Mouse (Mus musculus) stomach, postnatal 0 days (tissue): ENCODE data around the gene Myo18b. TPM values are rescaled to one million over a fixed set of nuclear protein-coding genes. Genes with fewer than 3 reads are reported as not detected.

ENCODE experiments used
- ATAC-seq: fragments of 200-750 bp; cut with Nextera tagmentation; 2 replicates; pipeline ENCODE4 v1.8.0; 2017; ENCODE audit not compliant: low FRiP score, low TSS enrichment
- DNase-seq: peaks from one replicate; pipeline ENCODE4 v3.0.0-alpha.2; 2016; ENCODE audit warnings: low spot score
- H3K27ac ChIP-seq: fragments of 300-500 bp; sonication (generic); replicated peaks from 2 replicates; pipeline ENCODE4 v1.5.1; 2014; ENCODE audit warnings: mild to moderate bottlenecking, control low read depth
- H3K27me3 ChIP-seq: fragments of 300-500 bp; sonication (generic); 2 replicates; pipeline ENCODE4 v1.6.1; 2014; ENCODE audit warnings: low read length; ENCODE audit not compliant: control insufficient read depth, insufficient read depth
- H3K36me3 ChIP-seq: fragments of 300-500 bp; sonication (generic); 2 replicates; pipeline ENCODE4 v1.6.1; 2014; ENCODE audit warnings: low read length, mixed read lengths; ENCODE audit not compliant: control insufficient read depth, insufficient read depth
- H3K4me1 ChIP-seq: fragments of 300-500 bp; sonication (generic); replicated peaks from 2 replicates; pipeline ENCODE4 v1.6.1; 2014; ENCODE audit warnings: antibody characterized with exemption; ENCODE audit not compliant: control insufficient read depth, insufficient read depth
- H3K4me2 ChIP-seq: fragments of 300-500 bp; sonication (generic); replicated peaks from 2 replicates; pipeline ENCODE4 v1.6.1; 2014; ENCODE audit warnings: low read depth, mild to moderate bottlenecking, control low read depth, moderate library complexity
- H3K4me3 ChIP-seq: fragments of 300-500 bp; sonication (generic); 2 replicates; pipeline ENCODE4 v1.5.1; 2014; ENCODE audit warnings: low read depth, low read length, control low read depth
- H3K9ac ChIP-seq: fragments of 300-500 bp; sonication (generic); 2 replicates; pipeline ENCODE4 v1.6.1; 2014; ENCODE audit warnings: mild to moderate bottlenecking, low read length, control low read depth, mixed read lengths
- H3K9me3 ChIP-seq: fragments of 300-500 bp; sonication (generic); 2 replicates; pipeline ENCODE4 v1.6.1; 2016; ENCODE audit warnings: low read length; ENCODE audit not compliant: control insufficient read depth
- CTCF ChIP-seq: IDR thresholded peaks from 2 replicates; pipeline ENCODE4 v1.5.1; 2016; ENCODE audit warnings: antibody characterized with exemption, low read depth, mild to moderate bottlenecking, moderate library complexity
- EP300 ChIP-seq: optimal IDR thresholded peaks from 2 replicates; pipeline ENCODE3; 2016; ENCODE audit warnings: antibody characterized with exemption
- WGBS: fragments of 180-500 bp; shearing (Covaris S2); extraction: QIAGEN DNeasy Blood & Tissue Kit; methylation state at CpG from one replicate; pipeline ENCODE4 v1.1.7; 2014; 5-methylcytosine and 5-hydroxymethylcytosine counted together
- polyA plus RNA-seq: library from polyadenylated mRNA; unstranded; fragments of >200 nt; fragmentation: Nextera tagmentation; extraction: Ambion mirVana; gene quantifications from 2 replicates; pipeline ENCODE4 v1.2.1, GENCODE M21; 2015

Gene Myo18b
- 0.15 and 0.17 TPM in 2 replicates for polyA plus RNA-seq

- H3K9me3 ChIP-seq = no peaks in the 10 kb centered on the region
- no peak within 1 kb of the TSS for H3K4me3 ChIP-seq
- H3K27ac ChIP-seq = no peak within 1 kb of the TSS
- no peaks in the 10 kb centered on the region for H3K27me3 ChIP-seq
- WGBS = 67% methylated on average over 16 of the region's 17 CpGs
- no peaks in the 10 kb centered on the region for H3K4me1 ChIP-seq
- no peak within 1 kb of the TSS for H3K9ac ChIP-seq
- no peaks in the 10 kb centered on the region for H3K36me3 ChIP-seq
- TF ChIP-seq CTCF = no peak
- no peak for TF ChIP-seq EP300
- no peak for DNase-seq
- ATAC-seq = no peak
- no peak within 1 kb of the TSS for H3K4me2 ChIP-seq
These were observed at the start of gene Myo18b for GRCm38 (mm10) chr5:112895674-112896654. Gene Myo18b (minus strand): TSS chr5:112896362.

DNA sequence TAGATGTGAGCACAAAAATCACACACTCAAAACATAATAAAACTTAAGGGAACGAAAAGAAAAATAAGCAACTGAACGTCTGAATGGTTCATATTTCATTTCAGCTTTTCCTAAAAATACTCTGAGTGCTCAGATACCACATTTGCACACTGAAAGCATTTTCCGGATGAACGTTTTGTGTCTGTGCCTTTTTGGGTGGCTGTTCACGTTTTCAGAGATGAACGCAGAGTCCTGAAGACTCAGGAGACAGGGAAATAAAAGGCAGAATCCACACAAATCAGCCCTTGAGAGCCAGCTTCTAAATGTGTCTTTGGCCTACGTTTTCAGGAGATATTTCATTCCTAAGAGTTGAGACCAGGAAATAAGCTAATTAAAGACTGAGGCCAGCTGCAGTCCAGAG, 49.8 kb upstream of the Myo18b start:
- ATAC-seq (no peak), DNase-seq (no peak)
- no peaks in the 10 kb centered on the region for H3K4me1 ChIP-seq
- WGBS = 66% methylated on average over 7 of the region's 7 CpGs
- H3K9me3 ChIP-seq = no peaks in the 10 kb centered on the region
- H3K4me2 ChIP-seq = no peak overlapping the region
- no peak overlapping the region for H3K4me3 ChIP-seq
- H3K9ac ChIP-seq = no peak overlapping the region
- no peaks in the 10 kb centered on the region for H3K36me3 ChIP-seq
- H3K27ac ChIP-seq = no peak overlapping the region
- H3K27me3 ChIP-seq = no peaks in the 10 kb centered on the region
- TF ChIP-seq CTCF (no peak), EP300 (no peak)

DNA sequence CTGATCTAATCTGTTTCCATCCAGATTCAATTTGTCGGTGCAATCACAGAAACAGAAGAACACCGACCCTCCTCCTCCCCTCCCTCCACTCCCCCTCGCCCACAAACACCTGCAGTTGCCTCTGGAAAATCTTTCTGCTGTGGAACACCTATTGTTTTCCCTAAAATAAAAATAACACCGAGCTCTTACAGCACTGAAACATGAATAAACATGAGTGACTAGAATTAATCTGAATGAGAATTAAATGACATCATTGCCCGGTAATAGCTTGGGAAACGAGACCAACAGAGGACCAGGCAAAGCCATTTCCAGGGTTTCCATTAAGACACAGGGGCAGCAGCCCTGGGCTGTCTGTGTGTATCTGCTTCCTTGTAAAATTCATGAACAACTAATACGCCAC, 46.1 kb upstream of the Myo18b start:
- no peaks in the 10 kb centered on the region for H3K9me3 ChIP-seq
- no peak overlapping the region for H3K4me3 ChIP-seq
- DNase-seq = no peak
- no peaks in the 10 kb centered on the region for H3K4me1 ChIP-seq
- TF ChIP-seq EP300 = no peak
- no peak for TF ChIP-seq CTCF
- H3K9ac ChIP-seq = no peak overlapping the region
- 78% methylated on average over 7 of the region's 7 CpGs for WGBS
- ATAC-seq = no peak
- H3K4me2 ChIP-seq = no peak overlapping the region
- no peak overlapping the region for H3K27ac ChIP-seq
- no peaks in the 10 kb centered on the region for H3K36me3 ChIP-seq
- no peaks in the 10 kb centered on the region for H3K27me3 ChIP-seq

DNA sequence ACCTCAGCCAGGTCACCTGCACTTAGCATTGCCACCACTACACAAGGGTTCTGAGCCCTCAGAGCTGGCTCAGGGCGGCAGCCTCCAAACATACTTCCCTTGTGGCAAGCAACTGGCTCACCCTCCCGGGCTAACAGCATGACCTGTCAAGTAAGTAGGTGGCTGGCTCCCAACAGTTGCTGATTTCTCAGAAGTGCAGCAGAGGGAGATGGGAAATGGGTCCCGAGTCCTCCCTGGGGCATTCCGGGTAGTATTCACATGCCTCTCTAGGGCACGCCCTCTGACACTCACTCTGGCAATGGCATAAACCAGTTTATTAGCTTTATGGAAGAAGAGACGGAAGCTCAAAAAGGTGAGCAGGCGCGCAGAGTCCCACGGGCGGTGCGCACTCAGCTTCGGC, 44.8 kb upstream of the Myo18b start:
- TF ChIP-seq EP300 (no peak), CTCF (no peak)
- Histone ChIP-seq H3K27ac (no peak overlapping the region), H3K4me1 (no peaks in the 10 kb centered on the region), H3K9me3 (no peaks in the 10 kb centered on the region), H3K4me2 (no peak overlapping the region), H3K36me3 (no peaks in the 10 kb centered on the region), H3K4me3 (no peak overlapping the region), H3K27me3 (no peaks in the 10 kb centered on the region), H3K9ac (no peak overlapping the region)
- WGBS = 89% methylated on average over 12 of the region's 12 CpGs
- DNase-seq (no peak), ATAC-seq (no peak)

DNA sequence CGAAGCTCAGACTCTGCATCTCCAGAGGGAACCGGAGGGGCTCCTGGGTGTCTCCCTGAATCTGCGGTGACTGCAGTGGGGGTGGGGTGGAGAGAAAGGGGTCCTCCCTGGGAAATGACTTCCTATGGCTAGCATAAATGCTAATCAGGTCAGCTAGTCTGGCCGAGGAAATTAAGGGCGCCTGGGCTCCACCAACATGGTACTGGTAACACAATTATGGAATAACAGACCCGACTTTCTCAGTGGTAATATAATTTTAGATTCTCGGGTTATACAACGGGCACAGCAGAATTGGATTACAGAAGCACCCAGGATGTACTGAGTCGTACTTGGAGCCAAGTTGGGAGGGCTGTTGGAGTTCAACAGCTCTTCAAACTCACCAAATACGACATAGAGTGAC, 40.5 kb upstream of the Myo18b start:
- TF ChIP-seq CTCF = no peak
- no peak for TF ChIP-seq EP300
- no peaks in the 10 kb centered on the region for H3K4me1 ChIP-seq
- no peaks in the 10 kb centered on the region for H3K27me3 ChIP-seq
- H3K27ac ChIP-seq = no peak overlapping the region
- no peaks in the 10 kb centered on the region for H3K9me3 ChIP-seq
- no peaks in the 10 kb centered on the region for H3K36me3 ChIP-seq
- DNase-seq = no peak
- no peak overlapping the region for H3K4me3 ChIP-seq
- no peak overlapping the region for H3K9ac ChIP-seq
- no peak overlapping the region for H3K4me2 ChIP-seq
- ATAC-seq = no peak
- WGBS = 81% methylated on average over 10 of the region's 10 CpGs

GRCm38 (mm10) chr5:112935436-112935835, 39.3 kb upstream of the Myo18b start:
- no peak for TF ChIP-seq EP300
- no peak for TF ChIP-seq CTCF
- H3K4me2 ChIP-seq = no peak overlapping the region
- no peak overlapping the region for H3K27ac ChIP-seq
- H3K27me3 ChIP-seq = no peaks in the 10 kb centered on the region
- DNase-seq (no peak), ATAC-seq (no peak)
- no peak overlapping the region for H3K4me3 ChIP-seq
- H3K9ac ChIP-seq = no peak overlapping the region
- H3K4me1 ChIP-seq = no peaks in the 10 kb centered on the region
- 85% methylated on average over 8 of the region's 8 CpGs for WGBS
- H3K9me3 ChIP-seq = no peaks in the 10 kb centered on the region
- no peaks in the 10 kb centered on the region for H3K36me3 ChIP-seq
